Mouse (Mus musculus) lung, postnatal 25 days (tissue): ENCODE data around the gene Apbb2.

Source experiments
- DNase-seq: peaks from one replicate; pipeline ENCODE4 v3.0.0; 2022; ENCODE audit warnings: low spot score

Gene Apbb2

DNA sequence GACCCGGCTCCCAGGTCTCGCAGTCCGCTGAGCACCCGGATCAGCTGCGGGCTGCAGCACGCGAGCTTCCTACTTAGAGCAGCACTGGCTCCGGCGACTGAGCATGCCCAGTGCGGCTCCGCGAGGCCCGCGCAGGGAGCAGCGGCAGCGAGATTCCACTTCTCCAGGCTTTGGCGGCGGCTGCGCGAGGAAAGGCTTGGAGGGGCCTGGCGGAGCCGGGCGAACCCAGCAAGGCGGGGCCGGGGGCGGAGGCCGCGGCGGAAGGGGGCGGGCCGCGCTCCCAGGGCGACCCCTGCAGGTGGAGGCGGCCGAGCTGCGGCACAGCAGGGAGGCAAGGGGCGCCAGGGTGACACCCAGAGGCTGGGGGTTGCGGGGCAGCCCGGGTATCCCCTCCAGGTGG is at the start of gene Apbb2:
Apbb2 (minus strand) TSS at position 188 of the 400 bp plus-strand sequence.
- peak; percentile 95 for DNase-seq

DNA sequence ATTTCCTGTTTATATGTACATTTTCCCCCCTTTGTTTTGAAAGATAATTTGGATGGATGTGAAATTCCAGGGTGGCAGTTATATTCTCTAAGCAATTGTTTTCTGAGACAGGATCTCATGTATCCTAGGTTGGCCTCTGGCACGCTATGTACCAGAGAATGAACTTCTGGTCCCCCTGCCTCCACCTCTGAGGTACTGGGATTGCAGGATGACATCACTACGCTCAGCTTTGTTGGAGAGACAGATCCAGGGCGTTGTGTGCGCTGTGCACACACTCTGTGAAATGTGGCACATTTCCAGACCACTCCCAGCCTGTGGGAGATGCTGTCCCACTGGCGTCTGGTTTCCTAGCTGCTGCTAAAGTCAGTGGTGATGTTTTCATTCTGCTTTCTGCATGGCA is 35.6 kb upstream of the Apbb2 start:
- peak; percentile 65 for DNase-seq

DNA sequence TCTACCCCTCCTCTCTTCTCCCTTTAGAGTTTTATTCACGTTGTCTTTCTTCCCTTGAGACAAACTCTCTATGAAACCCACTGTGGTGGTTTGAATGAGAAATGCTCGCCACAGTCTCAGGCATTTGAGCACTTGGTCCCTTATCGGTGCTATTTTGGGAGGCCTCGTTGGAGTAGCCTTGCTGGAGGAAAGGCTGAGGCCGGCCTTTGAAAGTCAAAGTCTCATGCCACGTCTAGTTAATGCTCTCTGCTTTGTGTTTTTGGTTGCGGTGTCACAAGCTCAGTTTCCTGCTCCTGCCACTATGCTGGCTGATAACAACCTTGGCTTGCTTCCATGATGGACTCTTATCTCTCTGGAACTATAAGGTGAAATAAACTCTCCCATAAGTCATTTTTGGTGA is 28.9 kb upstream of the Apbb2 start:
- no peak for DNase-seq

DNA sequence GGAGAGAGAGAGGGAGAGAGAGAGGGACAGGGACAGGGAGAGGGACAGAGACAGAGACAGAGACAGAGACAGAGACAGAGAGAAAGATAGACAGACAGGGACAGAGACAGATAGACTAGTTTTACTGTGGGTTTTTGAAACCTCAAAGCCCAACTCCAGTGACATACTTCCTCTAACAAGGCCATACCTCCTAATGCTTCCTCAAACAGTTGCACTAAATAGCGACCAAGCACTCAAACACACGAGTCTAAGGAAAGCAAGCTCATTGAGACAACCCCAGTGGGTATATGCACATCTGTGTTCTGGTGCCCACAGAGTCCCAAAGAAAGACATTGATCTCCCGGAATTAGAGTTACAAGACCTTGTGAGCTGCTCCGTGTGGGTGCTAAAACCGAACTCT is 24.7 kb upstream of the Apbb2 start:
- DNase-seq: no peak

DNA sequence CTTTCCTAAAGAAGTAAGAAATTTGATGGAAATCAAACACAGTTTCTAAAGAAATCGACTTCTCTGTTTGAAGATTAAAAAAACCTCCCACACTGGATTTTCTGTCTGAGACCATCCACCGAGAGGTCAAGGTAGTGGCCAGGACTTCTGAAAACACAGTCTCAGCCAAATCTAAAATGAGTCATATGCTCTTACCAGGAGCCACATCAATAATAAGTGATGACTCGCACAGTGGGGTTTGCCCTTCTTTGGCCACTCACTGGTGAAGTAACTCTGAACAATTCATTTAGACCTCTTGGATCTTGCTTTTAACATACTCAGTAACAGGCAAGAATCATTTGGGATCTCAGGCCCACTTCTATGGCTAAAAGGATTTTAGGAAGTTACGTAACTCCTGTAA is 23.6 kb upstream of the Apbb2 start:
- DNase-seq: no peak

DNA sequence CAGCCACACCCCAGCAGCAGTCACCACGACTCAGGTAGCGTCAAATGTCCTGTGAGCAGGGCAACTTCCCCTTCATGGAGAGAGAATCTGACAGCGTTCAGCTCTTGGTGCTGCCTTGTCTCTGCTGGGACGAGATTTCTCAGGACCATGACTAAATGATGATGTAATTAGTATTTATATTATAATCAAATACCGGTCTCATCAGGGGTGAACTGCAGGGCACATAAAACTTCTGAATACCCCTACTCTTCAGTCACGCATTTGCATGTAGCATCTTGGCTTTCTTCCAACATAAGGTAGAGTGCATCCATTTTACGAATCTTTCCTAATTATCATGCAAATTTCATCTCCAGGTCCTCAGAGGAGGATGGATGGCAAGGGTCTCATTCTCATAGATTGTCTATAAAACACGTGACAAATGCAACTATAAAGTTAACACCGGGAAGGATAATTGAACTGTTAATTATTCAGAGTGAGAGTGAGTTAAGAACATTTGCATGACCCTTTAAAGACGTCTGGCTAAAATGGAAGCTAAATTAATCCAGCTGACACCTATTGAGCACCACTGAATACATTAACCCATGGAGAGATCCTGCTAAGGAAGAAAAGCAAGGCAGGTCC is 17.0 kb upstream of the Apbb2 start:
- DNase-seq: no peak

DNA sequence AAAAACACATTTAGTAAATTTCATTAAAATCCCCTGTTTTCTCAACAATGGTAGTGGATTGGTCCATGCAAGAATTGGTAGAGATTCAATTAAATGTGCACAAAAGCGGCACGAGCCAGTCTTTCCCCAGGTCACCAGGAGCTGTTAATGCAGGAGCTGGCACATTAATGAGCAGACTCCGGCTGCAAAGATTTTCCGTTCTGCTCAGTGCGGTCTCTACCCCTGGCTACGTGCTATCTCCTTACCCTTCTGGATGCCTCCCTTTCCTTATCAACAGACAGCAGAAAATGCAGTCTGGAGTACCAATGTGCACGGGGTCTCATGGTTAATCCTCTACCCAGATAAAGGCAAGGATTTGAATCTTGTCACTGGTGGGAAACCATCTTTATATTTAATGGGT is 9.2 kb upstream of the Apbb2 start:
- DNase-seq: no peak

DNA sequence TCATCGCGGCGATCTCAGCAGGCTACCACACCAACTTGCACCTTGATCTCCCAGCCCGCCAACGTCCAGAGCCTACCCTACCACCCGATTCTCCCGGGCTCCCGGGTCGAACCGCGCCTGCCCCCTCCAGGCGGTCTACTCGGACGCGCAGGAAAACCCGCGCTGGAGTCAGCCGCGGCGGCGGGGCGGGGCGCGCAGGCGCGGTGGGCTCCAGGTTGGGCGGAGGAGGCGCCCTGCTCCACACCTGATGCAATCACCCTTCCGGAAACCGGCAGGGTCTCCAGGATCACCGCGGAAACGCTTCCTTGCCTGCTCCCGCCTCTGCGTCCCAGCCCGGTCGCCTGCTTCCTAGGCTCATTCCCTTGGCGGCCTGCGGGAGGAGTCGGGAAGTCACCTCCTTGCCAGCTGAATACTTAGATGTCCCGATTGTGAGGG is 1.6 kb upstream of the Apbb2 start:
- DNase-seq: peak; percentile 90

DNA sequence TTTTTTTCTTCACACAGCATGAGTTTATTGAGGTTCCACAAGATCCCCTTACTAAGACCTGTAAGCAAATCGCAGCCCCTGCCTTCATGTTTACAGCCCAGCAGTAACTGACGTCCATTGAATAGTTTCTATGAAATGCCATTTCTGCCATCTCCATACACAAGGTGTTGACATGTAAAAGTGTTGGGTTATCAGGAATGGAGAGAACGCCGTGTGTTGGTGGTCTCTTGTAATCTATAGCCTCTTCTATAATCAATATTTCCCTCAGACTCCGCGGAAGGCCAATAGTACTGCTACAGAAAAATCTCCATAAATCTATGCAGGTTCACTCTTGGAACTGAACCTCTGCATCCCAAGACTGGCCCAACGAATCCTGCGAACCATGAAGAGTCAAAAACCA is 1.1 kb upstream of the Apbb2 start:
- DNase-seq: no peak

DNA sequence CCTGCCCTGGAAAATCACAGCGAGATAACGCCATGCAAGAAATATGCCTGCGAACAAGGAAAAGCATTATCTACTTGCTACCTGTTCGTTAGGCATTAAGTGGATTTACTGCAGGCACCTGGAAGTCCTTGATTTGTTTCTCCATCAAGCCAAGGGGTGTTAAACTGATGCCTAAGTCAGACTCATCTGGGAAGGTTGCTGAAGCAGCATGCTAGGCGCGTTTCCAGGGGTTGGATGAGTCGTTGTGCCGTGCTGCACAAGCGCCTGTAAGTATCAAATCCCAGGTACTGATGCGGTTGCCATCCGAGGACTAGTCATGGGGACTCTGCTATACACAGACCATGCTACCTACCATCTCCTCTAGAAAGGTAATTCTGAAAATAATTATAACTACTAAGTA is 611 bp upstream of the Apbb2 start:
- no peak for DNase-seq

DNA sequence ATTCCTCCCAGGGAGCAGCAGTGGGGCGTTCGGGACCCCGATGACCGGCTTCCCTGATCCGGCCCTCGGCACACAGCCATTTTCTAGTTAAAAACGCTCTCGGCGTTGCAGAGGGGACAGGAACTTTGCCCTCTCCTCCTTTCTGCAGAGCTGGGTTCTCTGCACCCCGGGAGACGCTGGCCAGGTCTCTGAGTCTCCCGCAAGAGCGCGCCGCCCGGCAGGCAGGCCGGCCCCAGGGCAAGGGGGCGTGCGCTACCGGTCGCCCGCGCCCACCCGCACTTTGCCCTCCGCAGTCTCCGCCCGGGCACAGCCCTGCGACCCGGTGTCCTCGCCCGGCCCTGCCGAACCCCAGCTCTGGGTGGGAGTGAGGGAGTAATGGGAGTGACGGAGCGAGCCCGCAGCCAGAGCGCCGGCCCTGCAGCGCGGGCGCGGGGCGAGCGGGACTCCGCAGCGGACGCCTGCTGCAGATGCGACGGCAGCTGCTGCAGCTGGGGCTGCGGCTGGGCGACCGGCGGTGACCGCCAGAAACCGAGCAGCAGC is 593 bp downstream of the Apbb2 start:
- no peak for DNase-seq

DNA sequence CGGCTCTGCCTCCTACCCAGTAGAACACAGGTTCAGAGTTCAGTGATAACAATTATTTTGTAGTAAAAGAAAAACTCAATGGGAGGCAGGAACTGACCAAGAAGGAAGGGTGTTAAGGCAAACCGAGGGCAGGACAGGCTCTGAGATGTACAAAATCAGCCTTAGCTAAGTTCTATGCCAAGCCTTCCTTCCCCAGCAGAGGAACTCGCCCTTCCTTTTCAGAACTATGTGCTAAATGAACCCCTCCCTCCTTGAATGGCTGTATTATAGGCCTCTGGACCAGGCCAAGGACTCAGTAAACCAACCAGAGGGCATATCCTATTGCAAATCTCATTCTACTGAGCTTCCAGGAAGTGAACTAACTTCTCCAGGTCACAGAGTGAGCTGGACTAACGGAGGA is 3.6 kb downstream of the Apbb2 start:
- peak; percentile 37 for DNase-seq

DNA sequence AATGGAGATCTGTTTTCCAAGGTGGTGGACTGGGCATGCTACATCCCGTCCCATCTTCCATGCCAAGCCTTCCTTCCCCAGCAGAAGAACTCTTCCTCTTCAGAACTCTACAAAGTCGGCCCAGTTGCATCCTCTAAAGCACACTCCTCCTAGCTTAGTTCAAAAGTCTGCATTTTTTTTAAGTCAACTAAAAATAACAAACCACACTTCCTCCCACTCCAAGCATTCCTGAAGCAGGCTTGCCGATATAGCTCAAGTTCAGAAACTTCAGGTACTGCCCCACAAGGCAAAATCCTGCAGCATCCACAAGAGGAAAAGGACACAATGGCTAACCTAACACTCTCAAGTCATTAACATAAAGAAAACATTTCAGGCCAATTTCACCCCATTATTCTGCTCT is 4.9 kb downstream of the Apbb2 start:
- no peak for DNase-seq

DNA sequence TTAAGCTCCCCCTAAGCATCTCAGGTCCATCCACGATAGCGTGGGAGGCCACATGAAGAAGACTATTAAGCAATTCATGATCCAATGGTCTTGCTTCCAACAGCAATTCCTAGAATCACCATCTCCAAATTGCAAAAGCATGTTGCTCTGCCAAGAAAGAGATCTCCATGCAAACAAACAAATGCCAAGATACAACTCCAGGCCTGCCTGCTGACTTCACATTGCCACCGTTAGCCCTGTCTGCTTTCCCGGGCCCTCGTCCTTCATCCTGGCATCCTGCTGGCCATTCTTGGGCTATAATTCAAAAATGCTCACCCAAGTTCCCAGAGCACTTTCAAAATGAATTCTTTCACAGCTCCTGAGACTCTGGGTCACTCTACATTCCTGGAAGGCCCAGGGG is 5.6 kb downstream of the Apbb2 start:
- DNase-seq: peak; percentile 34

DNA sequence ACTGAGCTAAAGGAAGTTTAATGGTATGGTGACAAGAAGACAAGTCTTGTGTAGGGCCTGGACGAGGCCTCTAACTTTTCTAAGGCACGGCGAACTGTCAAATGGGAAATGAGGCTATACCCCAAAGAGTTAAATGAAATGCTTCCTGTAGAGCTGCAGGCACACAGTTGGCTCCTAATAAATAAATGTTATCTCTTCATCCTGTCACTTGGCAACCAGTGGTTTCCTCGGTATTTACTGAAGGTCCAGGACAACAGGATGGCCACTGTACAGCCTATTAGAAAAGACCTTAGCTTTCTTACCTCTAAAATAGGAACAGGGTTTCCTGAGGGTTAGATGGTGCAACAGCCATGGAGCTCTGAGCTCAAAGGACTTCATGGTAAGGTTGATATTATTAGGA is 6.7 kb downstream of the Apbb2 start:
- peak; percentile 48 for DNase-seq

DNA sequence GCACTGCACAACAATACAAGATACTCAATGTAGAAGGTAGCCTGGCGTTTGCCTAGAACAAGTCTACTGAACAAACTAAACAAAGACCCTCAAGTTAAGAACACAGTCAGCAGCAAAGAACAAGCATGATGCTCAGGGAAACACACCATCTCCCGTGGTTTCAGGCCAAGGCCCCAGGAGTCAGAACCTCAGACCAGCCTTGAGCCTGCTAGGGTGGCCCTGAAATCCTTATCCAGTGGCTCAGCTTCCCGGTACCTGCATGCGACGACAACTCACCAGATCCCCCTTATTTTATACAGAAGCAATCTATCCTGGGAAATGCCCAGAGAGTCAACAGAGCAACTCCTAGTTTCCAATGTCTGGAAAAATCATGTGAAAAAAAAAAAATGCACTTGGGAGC is 7.2 kb downstream of the Apbb2 start:
- no peak for DNase-seq

DNA sequence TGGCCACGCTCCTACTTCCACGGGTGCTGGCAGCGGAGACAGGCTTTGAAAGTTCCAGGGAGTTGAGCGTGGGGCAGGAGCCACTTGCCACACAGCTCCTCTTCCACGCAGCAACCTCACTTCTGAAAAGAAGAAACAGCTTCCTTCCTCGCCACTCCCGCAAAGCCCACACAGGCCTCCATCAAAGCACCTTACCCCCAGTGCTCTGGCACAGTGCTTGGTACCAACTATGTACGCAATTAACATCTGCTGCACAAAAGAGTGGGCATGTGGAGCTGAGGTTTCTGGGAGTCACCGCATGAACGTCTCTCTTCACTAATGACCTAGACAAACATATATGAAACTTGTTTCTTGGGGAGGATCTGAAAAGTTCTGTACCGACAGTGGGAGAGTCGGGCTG is 8.3 kb downstream of the Apbb2 start:
- DNase-seq: no peak

DNA sequence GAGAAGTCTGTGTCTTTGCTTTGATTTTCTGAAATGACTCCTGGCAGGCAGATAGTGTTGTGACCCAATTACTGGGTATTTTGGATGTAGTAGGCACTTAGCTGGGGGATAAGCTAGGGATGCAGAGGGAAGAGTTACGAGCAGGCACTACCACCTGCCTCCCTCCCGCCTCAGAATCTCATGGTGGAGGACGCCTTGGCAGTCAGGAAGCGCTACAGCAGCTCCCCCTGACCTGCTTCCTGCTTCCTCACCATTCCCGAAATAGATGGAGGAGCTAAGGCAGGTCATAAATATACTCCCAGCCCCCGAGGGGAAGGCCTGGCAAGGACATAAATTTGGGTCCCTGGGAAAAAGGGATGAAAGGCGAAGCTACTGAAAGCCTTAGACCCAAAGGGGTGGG is 9.3 kb downstream of the Apbb2 start:
- no peak for DNase-seq

DNA sequence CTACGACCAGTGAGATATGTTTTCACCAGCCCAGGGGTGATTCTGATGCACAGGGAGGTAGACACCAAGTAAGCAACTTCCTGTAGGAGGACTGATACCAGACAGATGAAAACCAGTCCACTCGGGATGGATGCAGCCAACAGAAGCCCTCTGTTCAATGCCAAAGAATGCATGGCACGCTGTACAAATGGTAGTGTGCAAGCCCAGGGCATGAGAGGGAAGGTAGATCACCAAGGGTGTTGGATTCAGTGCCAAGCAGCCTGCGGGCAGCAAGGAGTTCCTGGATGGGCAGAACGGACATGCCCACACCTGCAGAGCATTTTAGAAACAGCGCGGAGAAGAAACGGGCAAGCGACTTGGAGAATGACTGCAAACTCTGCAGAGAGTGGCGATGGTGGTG is 10.8 kb downstream of the Apbb2 start:
- no peak for DNase-seq

DNA sequence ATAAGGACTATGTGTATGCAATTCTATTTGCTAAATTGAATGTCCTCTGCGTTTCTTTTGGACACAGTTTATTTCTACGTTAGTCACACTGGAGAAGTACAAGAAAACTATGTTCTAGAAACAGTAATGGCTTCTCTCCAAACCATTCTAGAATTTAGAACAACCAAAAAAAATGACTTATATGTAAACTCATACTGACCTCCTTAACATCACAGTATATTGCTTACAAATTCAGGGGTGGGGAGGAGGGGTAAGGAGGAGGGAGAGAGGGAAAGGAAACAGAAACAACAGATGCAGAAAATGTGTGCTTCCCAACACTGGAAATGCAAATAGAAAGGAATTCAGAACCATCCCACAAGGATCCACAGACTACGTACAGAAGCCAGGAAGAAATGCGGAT is 11.4 kb downstream of the Apbb2 start:
- no peak for DNase-seq

DNA sequence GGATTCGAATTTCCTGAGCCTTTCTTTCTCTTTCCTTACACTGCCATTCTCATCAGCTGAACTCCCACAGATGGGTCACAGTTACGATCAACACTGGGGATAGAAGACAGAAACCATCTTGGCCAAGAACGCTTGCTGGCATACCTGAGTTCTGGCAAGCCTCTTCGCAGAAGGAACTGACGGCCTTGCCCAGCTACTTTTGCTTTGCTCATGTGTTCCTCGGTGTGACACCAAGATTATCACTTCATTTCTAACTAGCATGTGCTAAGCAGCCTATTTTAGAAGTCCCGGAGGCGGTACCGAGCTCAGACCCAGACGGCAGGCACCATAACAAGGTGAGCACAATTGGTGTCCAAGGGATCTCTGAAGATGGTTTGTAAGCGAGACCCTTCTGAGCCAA is 12.9 kb downstream of the Apbb2 start:
- no peak for DNase-seq

DNA sequence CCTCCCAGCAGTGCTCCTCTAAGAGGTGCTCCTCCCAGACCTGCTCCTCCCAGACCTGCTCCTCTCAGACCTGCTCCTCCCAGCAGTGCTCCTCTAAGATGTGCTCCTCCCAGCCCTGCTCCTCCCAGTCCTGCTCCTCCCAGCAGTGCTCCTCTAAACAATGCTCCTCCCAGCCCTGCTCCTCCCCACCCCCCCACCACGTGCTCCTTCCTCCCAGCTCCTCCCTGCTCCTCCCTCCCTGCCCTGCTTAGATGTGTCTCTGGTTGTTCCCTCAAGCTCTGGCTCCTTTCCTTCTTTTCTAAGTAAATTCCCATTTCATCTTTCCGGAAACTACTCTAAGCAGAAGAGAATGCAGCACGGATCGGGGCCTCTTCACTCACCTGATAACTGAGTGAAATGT is 14.2 kb downstream of the Apbb2 start:
- no peak for DNase-seq

DNA sequence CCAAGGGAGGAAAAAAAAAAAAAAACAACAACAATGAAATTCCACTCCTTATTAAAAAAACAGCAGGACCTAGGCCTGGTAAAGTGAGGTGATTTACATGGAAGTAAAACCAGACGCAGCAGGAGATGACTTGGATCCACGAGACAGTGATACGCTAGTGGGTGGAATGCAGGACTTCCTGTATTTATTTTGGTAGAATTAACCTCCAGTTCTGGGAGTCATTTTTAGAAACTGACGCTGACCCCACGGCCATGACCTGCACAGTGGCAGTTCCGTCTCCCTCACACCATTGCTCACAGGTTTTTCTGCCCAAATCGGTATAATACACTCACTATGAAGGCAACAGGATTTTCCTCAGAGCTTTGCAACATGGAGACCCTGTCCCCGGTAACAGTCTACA is 14.8 kb downstream of the Apbb2 start:
- peak; percentile 65 for DNase-seq

DNA sequence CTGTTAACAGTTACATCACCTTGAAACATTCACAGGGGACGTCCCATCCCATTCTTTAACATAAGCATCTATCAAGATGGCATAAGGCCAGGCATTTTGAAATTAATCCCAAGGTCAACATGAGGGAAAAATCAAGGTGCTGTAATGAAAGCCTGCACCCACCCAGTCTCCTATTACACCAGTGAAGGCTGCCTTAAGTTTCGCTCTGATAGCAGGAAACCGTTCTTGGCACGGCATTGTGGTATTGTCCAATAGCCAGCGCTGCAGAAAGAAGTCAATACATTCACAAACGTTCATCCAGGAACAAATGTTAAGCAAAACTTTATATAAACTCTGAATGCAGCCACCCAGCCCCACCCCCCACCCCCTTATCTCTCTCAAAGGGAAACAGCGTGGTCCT is 15.4 kb downstream of the Apbb2 start:
- DNase-seq: peak; percentile 73
